Mouse (Mus musculus): ENCODE measurements at regions not wholly inside any gene's neighbourhood (a gene's known extent, or its start where the extent isn't known, plus 50 kb on each side); places are given as distances from the start of the nearest gene placed in this dataset.

- Histone ChIP-seq H3K4me2 (replicated peaks; ENCODE audit: low read depth) (no peak overlapping the region), H3K4me3 (ENCODE audit: low read depth, low read length) (no peak overlapping the region), H3K4me1 (replicated peaks; ENCODE audit: control insufficient read depth, insufficient read depth) (no peaks in the 10 kb centered on the region), H3K27ac (replicated peaks) (no peak overlapping the region), H3K9me3 (ENCODE audit: control insufficient read depth, low read length) (no peaks in the 10 kb centered on the region), H3K9ac (ENCODE audit: low read length) (no peak overlapping the region), H3K36me3 (ENCODE audit: control insufficient read depth, insufficient read depth, low read length) (no peaks in the 10 kb centered on the region), H3K27me3 (ENCODE audit: control insufficient read depth, insufficient read depth, low read length) (no peaks in the 10 kb centered on the region)
- TF ChIP-seq CTCF (IDR thresholded peaks at IDR 0.05; ENCODE audit: low read depth) = no peak
- no peak for TF ChIP-seq EP300 (optimal IDR thresholded peaks at IDR 0.05)
- DNase-seq (ENCODE audit: low spot score) (no peak), ATAC-seq (ENCODE audit: low FRiP score, low TSS enrichment) (no peak)
- 72% methylated on average over 6 of the region's 6 CpGs for WGBS
These were observed 156.8 kb upstream of the Plcz1 start for GRCm38 (mm10) chr6:140198036-140198435.

GRCm38 (mm10) chr6:140197113-140197675 is 155.9 kb upstream of the Plcz1 start:
- H3K4me3 ChIP-seq (ENCODE audit: low read depth, low read length) = no peak overlapping the region
- TF ChIP-seq EP300 (optimal IDR thresholded peaks at IDR 0.05) (no peak), CTCF (IDR thresholded peaks at IDR 0.05; ENCODE audit: low read depth) (no peak)
- H3K4me1 ChIP-seq (replicated peaks; ENCODE audit: control insufficient read depth, insufficient read depth) = no peaks in the 10 kb centered on the region
- no peaks in the 10 kb centered on the region for H3K9me3 ChIP-seq (ENCODE audit: control insufficient read depth, low read length)
- DNase-seq (ENCODE audit: low spot score) = no peak
- WGBS = 65% methylated on average over 8 of the region's 8 CpGs
- H3K4me2 ChIP-seq (replicated peaks; ENCODE audit: low read depth) = no peak overlapping the region
- no peak overlapping the region for H3K9ac ChIP-seq (ENCODE audit: low read length)
- H3K27me3 ChIP-seq (ENCODE audit: control insufficient read depth, insufficient read depth, low read length) = no peaks in the 10 kb centered on the region
- ATAC-seq (ENCODE audit: low FRiP score, low TSS enrichment) = no peak
- H3K27ac ChIP-seq (replicated peaks) = no peak overlapping the region
- no peaks in the 10 kb centered on the region for H3K36me3 ChIP-seq (ENCODE audit: control insufficient read depth, insufficient read depth, low read length)

- no peaks in the 10 kb centered on the region for H3K36me3 ChIP-seq (ENCODE audit: control insufficient read depth, insufficient read depth, low read length)
- no peaks in the 10 kb centered on the region for H3K4me1 ChIP-seq (replicated peaks; ENCODE audit: control insufficient read depth, insufficient read depth)
- no peak overlapping the region for H3K9ac ChIP-seq (ENCODE audit: low read length)
- H3K4me3 ChIP-seq (ENCODE audit: low read depth, low read length) = no peak overlapping the region
- no peaks in the 10 kb centered on the region for H3K27me3 ChIP-seq (ENCODE audit: control insufficient read depth, insufficient read depth, low read length)
- WGBS = 70% methylated on average over 2 of the region's 2 CpGs
- no peak for TF ChIP-seq EP300 (optimal IDR thresholded peaks at IDR 0.05)
- TF ChIP-seq CTCF (IDR thresholded peaks at IDR 0.05; ENCODE audit: low read depth) = no peak
- ATAC-seq (ENCODE audit: low FRiP score, low TSS enrichment) = no peak
- no peaks in the 10 kb centered on the region for H3K9me3 ChIP-seq (ENCODE audit: control insufficient read depth, low read length)
- H3K27ac ChIP-seq (replicated peaks) = no peak overlapping the region
- DNase-seq (ENCODE audit: low spot score) = no peak
- no peak overlapping the region for H3K4me2 ChIP-seq (replicated peaks; ENCODE audit: low read depth)
These were observed 153.0 kb upstream of the Plcz1 start for GRCm38 (mm10) chr6:140194276-140194675.

- no peaks in the 10 kb centered on the region for H3K36me3 ChIP-seq (ENCODE audit: control insufficient read depth, insufficient read depth, low read length)
- 36% methylated on average over 9 of the region's 9 CpGs for WGBS
- H3K27me3 ChIP-seq (ENCODE audit: control insufficient read depth, insufficient read depth, low read length) = no peaks in the 10 kb centered on the region
- TF ChIP-seq EP300 (optimal IDR thresholded peaks at IDR 0.05) (no peak), CTCF (IDR thresholded peaks at IDR 0.05; ENCODE audit: low read depth) (no peak)
- H3K4me1 ChIP-seq (replicated peaks; ENCODE audit: control insufficient read depth, insufficient read depth) = no peaks in the 10 kb centered on the region
- DNase-seq (ENCODE audit: low spot score) (no peak), ATAC-seq (ENCODE audit: low FRiP score, low TSS enrichment) (peak; percentile 53)
- no peaks in the 10 kb centered on the region for H3K9me3 ChIP-seq (ENCODE audit: control insufficient read depth, low read length)
- no peak overlapping the region for H3K4me3 ChIP-seq (ENCODE audit: low read depth, low read length)
- no peak overlapping the region for H3K4me2 ChIP-seq (replicated peaks; ENCODE audit: low read depth)
- H3K9ac ChIP-seq (ENCODE audit: low read length) = no peak overlapping the region
- no peak overlapping the region; the same call in 1 of the 2 replicates for H3K27ac ChIP-seq (replicated peaks)
These were observed 152.1 kb upstream of the Plcz1 start for GRCm38 (mm10) chr6:140193084-140193939.

- no peak overlapping the region for H3K4me2 ChIP-seq (replicated peaks; ENCODE audit: low read depth)
- H3K4me1 ChIP-seq (replicated peaks; ENCODE audit: control insufficient read depth, insufficient read depth) = no peaks in the 10 kb centered on the region
- no peak overlapping the region for H3K4me3 ChIP-seq (ENCODE audit: low read depth, low read length)
- no peaks in the 10 kb centered on the region for H3K27me3 ChIP-seq (ENCODE audit: control insufficient read depth, insufficient read depth, low read length)
- H3K9me3 ChIP-seq (ENCODE audit: control insufficient read depth, low read length) = no peaks in the 10 kb centered on the region
- TF ChIP-seq EP300 (optimal IDR thresholded peaks at IDR 0.05) (no peak), CTCF (IDR thresholded peaks at IDR 0.05; ENCODE audit: low read depth) (no peak)
- 87% methylated on average over 17 of the region's 17 CpGs for WGBS
- ATAC-seq (ENCODE audit: low FRiP score, low TSS enrichment) (no peak), DNase-seq (ENCODE audit: low spot score) (no peak)
- H3K27ac ChIP-seq (replicated peaks) = no peak overlapping the region
- no peak overlapping the region for H3K9ac ChIP-seq (ENCODE audit: low read length)
- no peaks in the 10 kb centered on the region for H3K36me3 ChIP-seq (ENCODE audit: control insufficient read depth, insufficient read depth, low read length)
These were observed 151.3 kb upstream of the Plcz1 start for GRCm38 (mm10) chr6:140192526-140192925.

GRCm38 (mm10) chr6:140191341-140191740 is 150.1 kb upstream of the Plcz1 start:
- Histone ChIP-seq H3K4me2 (replicated peaks; ENCODE audit: low read depth) (no peak overlapping the region), H3K9me3 (ENCODE audit: control insufficient read depth, low read length) (no peaks in the 10 kb centered on the region), H3K4me1 (replicated peaks; ENCODE audit: control insufficient read depth, insufficient read depth) (no peaks in the 10 kb centered on the region), H3K27ac (replicated peaks) (no peak overlapping the region), H3K27me3 (ENCODE audit: control insufficient read depth, insufficient read depth, low read length) (no peaks in the 10 kb centered on the region), H3K9ac (ENCODE audit: low read length) (no peak overlapping the region), H3K36me3 (ENCODE audit: control insufficient read depth, insufficient read depth, low read length) (no peaks in the 10 kb centered on the region), H3K4me3 (ENCODE audit: low read depth, low read length) (no peak overlapping the region)
- TF ChIP-seq CTCF (IDR thresholded peaks at IDR 0.05; ENCODE audit: low read depth) = no peak
- TF ChIP-seq EP300 (optimal IDR thresholded peaks at IDR 0.05) = no peak
- 66% methylated on average over 4 of the region's 4 CpGs for WGBS
- ATAC-seq (ENCODE audit: low FRiP score, low TSS enrichment) (no peak), DNase-seq (ENCODE audit: low spot score) (no peak)

Data from stomach, postnatal 0 days (tissue).